Mouse (Mus musculus) cortical plate, adult 2 months (tissue): Measurements from ENCODE around the gene Rab44. TPM values are rescaled to one million over a fixed set of nuclear protein-coding genes. Genes with fewer than 3 reads are reported as not detected.

Experiments used
- H3K27ac ChIP-seq: fragments of 200-500 bp; 2 replicates; pipeline ENCODE4 v1.5.1; 2012; ENCODE audit warnings: low read length, control low read depth, inconsistent platforms; ENCODE audit not compliant: insufficient read depth
- H3K4me1 ChIP-seq: fragments of 200-500 bp; 2 replicates; pipeline ENCODE4 v1.6.1; 2011; ENCODE audit warnings: low read length; ENCODE audit not compliant: control insufficient read depth, insufficient read depth
- H3K4me3 ChIP-seq: fragments of 200-500 bp; 2 replicates; pipeline ENCODE4 v1.5.1; 2011; ENCODE audit warnings: mild to moderate bottlenecking, low read length, control low read depth; ENCODE audit not compliant: insufficient read depth
- CTCF ChIP-seq: fragments of 200-500 bp; IDR thresholded peaks from 2 replicates; pipeline ENCODE4 v1.5.1; 2011; ENCODE audit warnings: mild to moderate bottlenecking, control low read depth, low read length; ENCODE audit not compliant: insufficient read depth; ENCODE audit errors: extremely low read depth
- POLR2A ChIP-seq: fragments of 200-500 bp; IDR thresholded peaks from 2 replicates; pipeline ENCODE4 v1.6.1; 2011; ENCODE audit warnings: mild to moderate bottlenecking, low read length, control low read depth; ENCODE audit not compliant: insufficient read depth; ENCODE audit errors: extremely low read depth
- polyA plus RNA-seq: library from polyadenylated mRNA; depleted of rRNA; stranded (reverse); fragments of >200 nt; gene quantifications from 2 replicates; pipeline ENCODE4 v1.2.3, GENCODE M21; 2012

Gene Rab44
- polyA plus RNA-seq, 1 experiment = 0.19 TPM

- H3K4me3 ChIP-seq = no peak overlapping the region
- peaks cover 7% of the 10 kb centered on the region for H3K4me1 ChIP-seq
- TF ChIP-seq CTCF (no peak), POLR2A (no peak)
- no peak overlapping the region for H3K27ac ChIP-seq
Measured at GRCm38 (mm10) chr17:29159743-29160455, 46.0 kb downstream of the Rab44 start.

- H3K27ac ChIP-seq = no peak overlapping the region
- TF ChIP-seq POLR2A = no peak
- no peak for TF ChIP-seq CTCF
- H3K4me1 ChIP-seq = no peaks in the 10 kb centered on the region
Measured at GRCm38 (mm10) chr17:29162334-29162733, 48.4 kb downstream of the Rab44 start.

GRCm38 (mm10) chr17:29164469-29165111, 50.6 kb downstream of the Rab44 start:
- Histone ChIP-seq H3K27ac (no peak overlapping the region), H3K4me1 (no peaks in the 10 kb centered on the region), H3K4me3 (no peak overlapping the region)
- TF ChIP-seq CTCF (no peak), POLR2A (no peak)

More at GRCm38 (mm10) chr17:29162334-29162733, 48.4 kb downstream of the Rab44 start:
- H3K4me3 ChIP-seq = no peak overlapping the region

- H3K27ac ChIP-seq = no peak overlapping the region
- H3K4me1 ChIP-seq = no peaks in the 10 kb centered on the region
- no peak overlapping the region for H3K4me3 ChIP-seq
- no peak for TF ChIP-seq POLR2A
- no peak for TF ChIP-seq CTCF
Measured at GRCm38 (mm10) chr17:29165452-29165851, 51.5 kb downstream of the Rab44 start.

GRCm38 (mm10) chr17:29165967-29166578, 52.1 kb downstream of the Rab44 start:
- Histone ChIP-seq H3K4me1 (no peaks in the 10 kb centered on the region), H3K27ac (no peak overlapping the region)
- TF ChIP-seq POLR2A (no peak), CTCF (no peak)

GRCm38 (mm10) chr17:29167371-29167770, 53.4 kb downstream of the Rab44 start:
- Histone ChIP-seq H3K4me1 (no peaks in the 10 kb centered on the region), H3K27ac (no peak overlapping the region), H3K4me3 (no peak overlapping the region)
- no peak for TF ChIP-seq POLR2A
- no peak for TF ChIP-seq CTCF

More at GRCm38 (mm10) chr17:29165967-29166578, 52.1 kb downstream of the Rab44 start:
- no peak overlapping the region for H3K4me3 ChIP-seq

GRCm38 (mm10) chr17:29168438-29168837, 54.5 kb downstream of the Rab44 start:
- Histone ChIP-seq H3K27ac (no peak overlapping the region), H3K4me3 (no peak overlapping the region), H3K4me1 (no peaks in the 10 kb centered on the region)
- TF ChIP-seq CTCF (no peak), POLR2A (no peak)

- Histone ChIP-seq H3K27ac (no peak overlapping the region), H3K4me3 (no peak overlapping the region), H3K4me1 (no peaks in the 10 kb centered on the region)
- TF ChIP-seq CTCF (peak; percentile 26; the same call in 1 of the 2 replicates), POLR2A (no peak)
Measured at GRCm38 (mm10) chr17:29168996-29169601, 55.2 kb downstream of the Rab44 start.

GRCm38 (mm10) chr17:29170431-29171000, 56.6 kb downstream of the Rab44 start:
- H3K27ac ChIP-seq = no peak overlapping the region
- TF ChIP-seq CTCF = no peak
- no peak overlapping the region for H3K4me3 ChIP-seq
- H3K4me1 ChIP-seq = no peaks in the 10 kb centered on the region
